Mouse (Mus musculus): ENCODE results near the gene Ibtk.
"Not testable (repeated sequence)": the region's sequence is repeated elsewhere in the genome, so short reads cannot be mapped to it uniquely, and the experiment has no call there.

Ibtk gene

GRCm38 (mm10) chr9:85749142-85749921 lies at the start of gene Ibtk:
TSS of gene Ibtk (minus strand) at chr9:85749334.
- peak; percentile 91 for DNase-seq (ENCODE audit: low spot score)

GRCm38 (mm10) chr9:85791521-85791920 lies 42.4 kb upstream of the Ibtk start:
- DNase-seq (ENCODE audit: low spot score), result not testable (repeated sequence)

GRCm38 (mm10) chr9:85780249-85780648 lies 31.1 kb upstream of the Ibtk start:
- no peak for DNase-seq (ENCODE audit: low spot score)

- no peak for DNase-seq (ENCODE audit: low spot score)
These were observed 30.3 kb upstream of the Ibtk start for GRCm38 (mm10) chr9:85779458-85779857.

- no peak for DNase-seq (ENCODE audit: low spot score)
These were observed 28.4 kb upstream of the Ibtk start for GRCm38 (mm10) chr9:85777544-85777943.

- DNase-seq (ENCODE audit: low spot score), result no peak
These were observed 23.1 kb upstream of the Ibtk start for GRCm38 (mm10) chr9:85772280-85772679.

- DNase-seq (ENCODE audit: low spot score), result no peak
These were observed 22.3 kb upstream of the Ibtk start for GRCm38 (mm10) chr9:85771454-85771853.

- no peak for DNase-seq (ENCODE audit: low spot score)
These were observed 21.2 kb upstream of the Ibtk start for GRCm38 (mm10) chr9:85770369-85770768.

- no peak for DNase-seq (ENCODE audit: low spot score)
These were observed 20.1 kb upstream of the Ibtk start for GRCm38 (mm10) chr9:85769057-85769789.

GRCm38 (mm10) chr9:85767255-85767654 lies 18.1 kb upstream of the Ibtk start:
- no peak for DNase-seq (ENCODE audit: low spot score)

- no peak for DNase-seq (ENCODE audit: low spot score)
These were observed 13.3 kb upstream of the Ibtk start for GRCm38 (mm10) chr9:85762476-85762875.

GRCm38 (mm10) chr9:85750797-85751196 lies 1.7 kb upstream of the Ibtk start:
- no peak for DNase-seq (ENCODE audit: low spot score)

GRCm38 (mm10) chr9:85749922-85750509 lies 882 bp upstream of the Ibtk start:
- no peak for DNase-seq (ENCODE audit: low spot score)

- DNase-seq (ENCODE audit: low spot score), result peak; percentile 13
These were observed 661 bp downstream of the Ibtk start for GRCm38 (mm10) chr9:85748204-85749141.

- no peak for DNase-seq (ENCODE audit: low spot score)
These were observed 3.6 kb downstream of the Ibtk start for GRCm38 (mm10) chr9:85745566-85745965.

GRCm38 (mm10) chr9:85743358-85743757 lies 5.8 kb downstream of the Ibtk start:
- no peak for DNase-seq (ENCODE audit: low spot score)

GRCm38 (mm10) chr9:85742107-85742506 lies 7.0 kb downstream of the Ibtk start:
- no peak for DNase-seq (ENCODE audit: low spot score)

- DNase-seq (ENCODE audit: low spot score), result no peak
These were observed 9.9 kb downstream of the Ibtk start for GRCm38 (mm10) chr9:85739279-85739678.

GRCm38 (mm10) chr9:85734821-85735220 lies 14.3 kb downstream of the Ibtk start:
- DNase-seq (ENCODE audit: low spot score), result no peak

- DNase-seq (ENCODE audit: low spot score), result no peak
These were observed 25.1 kb downstream of the Ibtk start for GRCm38 (mm10) chr9:85724078-85724477.

- no peak for DNase-seq (ENCODE audit: low spot score)
These were observed 31.8 kb downstream of the Ibtk start for GRCm38 (mm10) chr9:85717336-85717735.

- no peak for DNase-seq (ENCODE audit: low spot score)
These were observed 41.8 kb downstream of the Ibtk start for GRCm38 (mm10) chr9:85707302-85707701.

Data from urinary bladder, postnatal 10 days (tissue).